Mouse (Mus musculus) thymus, adult 2 months (tissue): ENCODE measurements around the gene Tmem230. TPM values are rescaled to one million over a fixed set of nuclear protein-coding genes. Genes with fewer than 3 reads are reported as not detected.
"Not testable (repeated sequence)": the region's sequence is repeated elsewhere in the genome, so short reads cannot be mapped to it uniquely, and the experiment has no call there.

Experiments
- DNase-seq: peaks from one replicate; pipeline ENCODE4 v3.0.0; 2021
- H3K27ac ChIP-seq: fragments of 200-500 bp; 2 replicates; pipeline ENCODE4 v1.5.1; 2012; ENCODE audit warnings: low read length, control low read depth; ENCODE audit not compliant: control insufficient read depth, insufficient read depth
- H3K27me3 ChIP-seq: fragments of 200-500 bp; 2 replicates; pipeline ENCODE4 v1.6.1; 2012; ENCODE audit warnings: mild to moderate bottlenecking, low read length, moderate library complexity, mixed read lengths; ENCODE audit not compliant: control insufficient read depth, insufficient read depth
- H3K36me3 ChIP-seq: fragments of 200-500 bp; 2 replicates; pipeline ENCODE4 v1.6.1; 2012; ENCODE audit warnings: mild to moderate bottlenecking, low read length, moderate library complexity; ENCODE audit not compliant: control insufficient read depth, insufficient read depth
- H3K4me1 ChIP-seq: fragments of 200-500 bp; replicated peaks from 2 replicates; pipeline ENCODE4 v1.6.1; 2012; ENCODE audit warnings: low read length; ENCODE audit not compliant: control insufficient read depth, insufficient read depth
- H3K4me3 ChIP-seq: fragments of 200-500 bp; 2 replicates; pipeline ENCODE4 v1.5.1; 2012; ENCODE audit warnings: mild to moderate bottlenecking, low read length, control low read depth, moderate library complexity; ENCODE audit not compliant: control insufficient read depth, insufficient read depth
- CTCF ChIP-seq: fragments of 200-500 bp; IDR thresholded peaks from 2 replicates; pipeline ENCODE4 v1.5.1; 2012; ENCODE audit warnings: mild to moderate bottlenecking, control low read depth, low read length, moderate library complexity, borderline replicate concordance; ENCODE audit not compliant: control insufficient read depth, poor library complexity, insufficient read depth; ENCODE audit errors: extremely low read depth
- POLR2A ChIP-seq: fragments of 200-500 bp; IDR thresholded peaks from 2 replicates; pipeline ENCODE4 v1.6.1; 2012; ENCODE audit warnings: mild to moderate bottlenecking, low read length, control low read depth, moderate library complexity; ENCODE audit not compliant: control insufficient read depth, poor library complexity, insufficient read depth; ENCODE audit errors: extremely low read depth
- WGBS: fragments of 180-500 bp; shearing (Covaris S2); methylation state at CpG from one replicate; pipeline ENCODE4 v1.1.7; 2018; 5-methylcytosine and 5-hydroxymethylcytosine counted together
- polyA plus RNA-seq: library from polyadenylated mRNA; depleted of rRNA; stranded (reverse); fragments of >200 nt; gene quantifications from 2 replicates; pipeline ENCODE4 v1.2.3, GENCODE M21; 2012

The Tmem230 gene
- polyA plus RNA-seq, 1 experiment = 82.6 TPM

DNA sequence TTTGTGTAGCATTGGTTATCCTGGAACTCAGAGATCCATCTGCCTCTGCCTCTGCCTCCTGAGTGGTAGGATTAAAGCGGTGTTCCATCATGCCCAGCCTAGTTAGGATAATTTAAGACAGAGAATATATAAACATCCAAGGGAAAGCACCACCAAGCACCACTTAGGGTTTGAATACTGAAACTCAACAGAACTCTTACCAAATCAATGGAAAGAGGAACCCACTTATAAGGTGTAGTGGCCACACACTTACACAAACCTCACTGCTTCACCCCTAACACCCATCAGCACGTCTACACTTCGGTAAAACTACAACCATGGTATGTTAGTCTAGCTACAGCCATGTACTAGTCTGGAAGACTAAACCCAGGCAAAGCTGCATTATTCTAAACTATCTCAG, 4.2 kb downstream of the Tmem230 start:
- Histone ChIP-seq H3K36me3 (peaks cover 3% of the 10 kb centered on the region), H3K27me3 (no peaks in the 10 kb centered on the region), H3K27ac (no peak overlapping the region), H3K4me3 (no peak overlapping the region), H3K4me1 (peaks cover 4% of the 10 kb centered on the region)
- TF ChIP-seq CTCF (no peak), POLR2A (no peak)
- WGBS = 94% methylated on average over 3 of the region's 3 CpGs
- DNase-seq = no peak

DNA sequence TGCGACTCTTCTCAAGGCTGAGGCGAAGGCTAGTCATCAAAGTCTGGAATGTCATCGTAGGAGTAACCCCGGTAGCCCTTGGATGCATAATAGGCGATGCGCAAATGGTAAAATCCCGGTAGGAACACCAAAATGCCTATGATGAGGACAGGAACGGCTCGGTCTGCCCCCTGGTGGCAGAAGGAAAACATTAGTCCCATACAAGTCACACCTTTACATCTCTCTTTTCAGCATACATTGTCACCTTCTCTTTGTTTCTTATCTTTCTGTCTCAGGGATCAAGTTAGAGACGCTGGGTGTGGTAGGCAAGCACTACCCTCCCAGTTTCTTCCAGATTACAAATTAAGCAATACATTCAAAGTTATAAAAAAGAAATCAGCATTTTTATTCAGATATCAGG, 7.2 kb downstream of the Tmem230 start:
- not testable (repeated sequence) for H3K4me1 ChIP-seq, H3K36me3 ChIP-seq, H3K4me3 ChIP-seq, H3K27me3 ChIP-seq, H3K27ac ChIP-seq
- WGBS = 64% methylated on average over 10 of the region's 10 CpGs
- peak; percentile 32 for DNase-seq

DNA sequence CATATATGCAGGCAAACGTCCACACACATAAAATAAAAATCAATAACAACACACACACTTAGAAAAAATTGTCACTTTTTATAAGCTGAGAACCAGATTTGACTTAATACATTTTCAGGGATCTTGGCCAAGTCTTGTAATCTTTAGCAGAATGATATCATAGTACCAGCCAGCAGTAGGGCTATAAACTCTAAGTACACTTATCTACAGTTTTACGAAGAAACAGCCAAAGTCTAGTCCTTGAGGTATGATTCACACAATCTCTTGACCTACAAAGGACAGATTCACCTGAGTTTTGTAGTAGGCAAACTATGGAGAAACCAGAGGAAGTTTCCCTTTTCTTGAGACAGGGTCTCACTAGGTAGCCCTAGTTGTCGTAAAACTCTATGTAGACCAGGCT, 8.2 kb downstream of the Tmem230 start:
- DNase-seq, H3K27ac ChIP-seq, H3K27me3 ChIP-seq, H3K4me3 ChIP-seq, H3K4me1 ChIP-seq, H3K36me3 ChIP-seq: not testable (repeated sequence)
- 94% methylated on average over 3 of the region's 3 CpGs for WGBS

DNA sequence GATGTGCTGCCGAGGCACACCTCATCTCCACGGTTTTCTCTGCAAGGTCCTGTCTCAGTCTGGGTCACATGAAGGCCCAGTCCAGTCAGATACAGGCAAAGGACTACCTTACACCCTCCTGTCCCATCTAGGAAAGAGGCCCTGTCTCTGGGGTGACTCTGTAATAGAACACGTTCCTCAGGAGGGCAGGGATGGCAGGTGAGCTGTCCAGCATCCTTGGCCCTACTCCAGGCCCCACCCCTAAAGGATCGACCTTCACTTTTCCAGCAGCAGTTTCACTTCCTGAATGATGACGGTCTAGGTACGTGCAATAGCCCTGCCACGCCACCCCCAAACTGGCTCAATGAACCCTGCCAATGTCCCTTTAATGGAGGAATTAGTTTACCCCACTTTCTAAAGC, 11.6 kb downstream of the Tmem230 start:
- no peak overlapping the region for H3K27ac ChIP-seq
- WGBS = 78% methylated on average over 7 of the region's 7 CpGs
- H3K4me3 ChIP-seq = no peak overlapping the region
- no peaks in the 10 kb centered on the region for H3K27me3 ChIP-seq
- DNase-seq = no peak
- no peaks in the 10 kb centered on the region for H3K4me1 ChIP-seq
- TF ChIP-seq POLR2A (no peak), CTCF (no peak)
- H3K36me3 ChIP-seq = no peaks in the 10 kb centered on the region

DNA sequence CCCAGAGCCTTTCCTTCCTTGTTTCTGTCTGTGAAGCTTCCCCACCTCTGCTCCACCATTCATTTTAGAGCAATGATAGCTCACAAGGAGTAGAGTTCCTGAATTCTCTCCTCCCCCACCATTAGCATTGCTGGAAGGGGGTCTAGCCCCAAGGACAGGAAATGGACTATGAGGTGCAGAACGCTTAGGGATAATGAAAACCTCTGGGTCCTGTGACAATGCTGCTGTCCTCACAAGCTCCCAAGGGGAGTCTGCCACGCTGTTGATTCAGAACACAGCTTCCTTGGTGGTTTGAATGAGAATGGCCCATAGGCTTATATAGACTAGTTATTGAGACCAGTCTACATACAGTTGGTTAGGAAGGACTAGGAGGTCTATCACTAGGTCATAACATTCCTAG, 12.3 kb downstream of the Tmem230 start:
- Histone ChIP-seq H3K27ac (no peak overlapping the region), H3K4me3 (no peak overlapping the region), H3K36me3 (no peaks in the 10 kb centered on the region), H3K4me1 (peaks cover 2% of the 10 kb centered on the region), H3K27me3 (no peaks in the 10 kb centered on the region)
- WGBS = 72% methylated on average over 2 of the region's 2 CpGs
- TF ChIP-seq POLR2A (no peak), CTCF (no peak)
- no peak for DNase-seq

DNA sequence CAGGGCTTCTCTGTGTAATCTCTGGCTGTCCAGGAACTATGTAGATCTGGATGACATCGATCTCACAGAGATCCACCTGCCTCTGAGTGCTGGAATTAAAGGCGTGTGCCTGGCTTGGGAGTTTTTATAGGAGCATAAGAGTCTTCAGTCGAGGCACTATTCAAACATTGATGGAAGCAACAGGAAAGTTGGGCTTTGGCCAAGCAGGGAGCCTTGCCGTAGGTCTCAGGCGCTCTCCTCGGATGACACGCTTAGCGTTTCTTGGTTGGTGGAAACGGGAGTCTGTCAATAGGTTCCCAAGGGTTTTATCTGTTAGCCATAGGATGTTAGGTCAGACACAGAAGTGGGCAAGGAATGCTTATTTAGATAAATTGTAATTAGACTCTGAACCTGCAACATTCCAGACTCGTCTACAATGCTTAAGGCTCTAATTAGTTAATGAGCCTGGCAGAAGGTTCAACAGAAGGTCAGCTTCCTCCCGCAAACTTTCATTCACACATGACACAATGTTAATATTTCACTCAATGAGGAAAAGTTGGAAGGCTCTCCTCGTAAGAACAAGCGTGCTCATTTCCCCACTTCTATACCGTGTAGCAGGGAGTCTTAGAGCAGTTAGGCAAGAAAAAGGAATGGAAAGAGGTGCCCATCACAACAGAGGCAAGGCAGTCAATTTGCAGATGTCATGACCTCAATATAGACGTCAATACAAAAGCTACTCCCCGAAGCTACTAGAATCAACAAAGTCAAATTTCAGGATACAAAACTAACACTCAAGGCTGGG, 13.4 kb downstream of the Tmem230 start:
- peaks cover 8% of the 10 kb centered on the region for H3K4me1 ChIP-seq
- H3K27me3 ChIP-seq = no peaks in the 10 kb centered on the region
- no peak overlapping the region for H3K4me3 ChIP-seq
- no peak for DNase-seq
- 88% methylated on average over 16 of the region's 16 CpGs for WGBS
- H3K27ac ChIP-seq = no peak overlapping the region
- no peaks in the 10 kb centered on the region for H3K36me3 ChIP-seq
- TF ChIP-seq POLR2A = no peak
- no peak for TF ChIP-seq CTCF

DNA sequence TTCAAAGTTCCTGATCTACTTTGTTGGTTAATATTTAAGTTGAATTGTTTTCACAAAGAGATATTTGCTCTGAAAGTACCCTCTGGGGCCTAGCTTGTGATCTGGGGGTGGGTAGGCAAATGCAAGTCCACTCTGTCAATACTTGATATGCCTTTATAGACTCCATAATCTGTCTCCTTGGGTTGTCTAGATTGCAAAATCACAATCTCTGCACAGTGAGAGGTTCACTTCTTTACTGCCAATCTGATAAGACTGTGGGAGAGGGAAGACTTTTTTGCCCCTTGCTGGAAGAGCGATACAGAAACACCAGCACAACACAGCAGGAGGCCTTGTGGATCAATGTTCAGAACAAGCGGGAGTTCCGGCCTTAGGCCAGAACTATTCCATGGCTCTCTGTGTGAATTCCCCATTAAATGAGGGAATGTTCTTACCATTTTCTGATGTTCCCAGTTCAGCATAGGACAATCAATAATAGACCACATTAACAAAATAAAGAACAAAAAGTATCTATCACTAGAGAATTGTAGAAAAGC, 15.1 kb downstream of the Tmem230 start:
- no peak for DNase-seq

More for the DNA sequence above, 15.1 kb downstream of the Tmem230 start:
- Histone ChIP-seq H3K27ac (no peak overlapping the region), H3K36me3 (no peaks in the 10 kb centered on the region), H3K27me3 (no peaks in the 10 kb centered on the region), H3K4me1 (peaks cover 8% of the 10 kb centered on the region), H3K4me3 (no peak overlapping the region)
- TF ChIP-seq POLR2A (no peak), CTCF (no peak)
- 95% methylated on average over 3 of the region's 3 CpGs for WGBS
